Mouse (Mus musculus): Measurements from ENCODE around the gene Acot8. TPM values are rescaled to one million over a fixed set of nuclear protein-coding genes. Genes with fewer than 3 reads are reported as not detected.

The Acot8 gene
- polyA plus RNA-seq (2012; rRNA removed), result 19.0 and 20.4 TPM in 2 replicates

GRCm38 (mm10) chr2:164804533-164805331 is at the start of gene Acot8, which contains the start of gene Zswim3:
TSS of gene Acot8 (minus strand) at chr2:164804882.
TSS of gene Zswim3 (plus strand) at chr2:164805098.

GRCm38 (mm10) chr2:164833314-164833959 is 28.8 kb upstream of the Acot8 start, which contains the start of gene Neurl2:
TSS of gene Neurl2 (minus strand) at chr2:164833456.

GRCm38 (mm10) chr2:164832748-164833301 is 28.1 kb upstream of the Acot8 start, which contains the start of gene Ctsa:
TSS of gene Ctsa (plus strand) at chr2:164832873.

GRCm38 (mm10) chr2:164828437-164828836 is 23.8 kb upstream of the Acot8 start, which contains the start of gene Spata25:
TSS of gene Spata25 (minus strand) at chr2:164828537.

GRCm38 (mm10) chr2:164822636-164823165 is 18.0 kb upstream of the Acot8 start, which contains the start of gene Zswim1:
TSS of gene Zswim1 (plus strand) at chr2:164822686.

GRCm38 (mm10) chr2:164785481-164786387 is 18.9 kb downstream of the Acot8 start, which contains the start of gene Snx21:
TSS of gene Snx21 (plus strand) at chr2:164785823.

DNA sequence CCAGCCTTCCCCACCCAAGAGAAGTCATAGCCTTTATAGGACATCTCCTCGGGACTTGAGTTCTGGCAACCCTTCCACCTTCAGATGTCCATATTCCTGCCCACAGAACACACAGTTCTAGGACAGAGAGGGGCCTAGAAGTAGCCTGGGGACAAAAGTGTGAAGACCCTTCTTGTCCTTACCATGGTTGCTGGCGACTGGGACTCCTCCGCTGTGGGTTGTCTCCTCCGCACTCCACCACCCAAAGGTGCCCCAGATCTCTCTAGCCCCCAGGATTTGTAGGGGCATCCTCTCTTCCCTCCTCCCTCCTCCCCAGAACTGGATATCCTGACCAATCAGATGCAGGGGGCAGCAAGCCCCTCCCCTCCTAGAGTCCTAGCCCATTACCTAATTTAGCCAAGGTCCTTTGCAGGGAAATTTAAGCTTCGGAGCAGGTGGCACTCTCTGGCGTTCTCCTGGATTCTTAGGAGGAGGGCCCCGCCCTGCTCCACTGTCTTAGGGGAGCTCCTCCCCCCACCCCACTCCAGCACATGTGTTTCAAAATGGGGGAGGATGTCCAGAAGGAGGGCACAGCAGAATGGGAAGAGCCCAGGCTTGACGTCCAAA is 25.1 kb downstream of the Acot8 start, which contains the start of gene Tnnc2:
TSS of gene Tnnc2 (minus strand) at position 487 of the 606 bp plus-strand sequence.

DNA sequence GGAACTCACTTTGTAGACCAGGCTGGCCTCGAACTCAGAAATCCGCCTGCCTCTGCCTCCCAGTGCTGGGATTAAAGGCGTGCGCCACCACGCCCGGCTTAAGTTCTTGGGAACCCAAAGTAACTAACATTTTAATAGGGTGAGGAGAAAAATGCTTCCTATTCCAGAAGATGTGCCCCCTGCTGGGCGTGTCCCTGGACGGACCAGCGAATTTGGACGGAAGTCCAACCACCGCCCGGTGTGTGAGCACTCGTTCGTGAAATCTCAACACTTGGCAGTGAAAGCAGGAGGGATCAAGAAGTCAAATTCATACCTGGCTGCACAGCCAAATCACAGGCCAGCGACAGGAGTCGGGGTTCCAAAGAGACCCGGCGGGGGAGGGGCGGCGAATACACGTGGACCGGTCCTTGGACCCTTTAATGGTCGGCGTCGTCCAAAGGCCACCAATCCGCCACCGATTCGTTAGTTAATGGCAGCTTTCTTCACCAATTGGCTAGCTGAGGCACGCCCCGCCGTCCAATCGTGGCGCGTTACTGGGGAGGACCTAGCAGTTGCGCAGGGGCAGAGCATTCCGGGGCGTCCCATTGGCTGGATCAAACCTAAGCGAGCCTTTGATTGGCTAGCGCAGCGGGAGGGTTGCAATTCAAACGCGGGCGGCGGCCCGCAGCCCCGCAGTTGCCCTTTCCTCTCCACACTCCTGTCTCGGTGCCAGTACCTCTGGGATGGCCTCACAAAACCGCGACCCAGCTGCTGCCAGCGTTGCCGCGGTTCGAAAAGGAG is 35.2 kb downstream of the Acot8 start, which contains the start of gene Ube2c:
TSS of gene Ube2c (plus strand) at position 641 of the 780 bp plus-strand sequence.

GRCm38 (mm10) chr2:164745843-164746479 is 58.7 kb downstream of the Acot8 start, which contains the start of the genes Wfdc3 and Dnttip1:
TSS of gene Wfdc3 (minus strand) at chr2:164745931.
TSS of gene Dnttip1 (plus strand) at chr2:164745983.

Other genes with a start within 250 kb of the Acot8 start
- 0.70 and 1.2 TPM in 2 replicates for gene Wfdc2, start 242.5 kb downstream of the Acot8 start, polyA plus RNA-seq (2012; rRNA removed)
- not detected in 2 replicates for gene Spint3, start 231.4 kb downstream of the Acot8 start, polyA plus RNA-seq (2012; rRNA removed)
- 0.07 TPM in 1 of 2 replicates, not detected in the other for gene Wfdc6a, start 219.4 kb downstream of the Acot8 start, polyA plus RNA-seq (2012; rRNA removed)
- not detected in 2 replicates for gene Eppin, start 211.3 kb downstream of the Acot8 start, polyA plus RNA-seq (2012; rRNA removed)
- gene Wfdc6b, start 191.4 kb downstream of the Acot8 start, polyA plus RNA-seq (2012; rRNA removed), result not detected in 2 replicates
- gene Wfdc8, start 191.3 kb downstream of the Acot8 start, polyA plus RNA-seq (2012; rRNA removed), result not detected in 2 replicates
- gene Wfdc16, start 166.1 kb downstream of the Acot8 start, polyA plus RNA-seq (2012; rRNA removed), result not detected in 2 replicates
- gene Wfdc10, start 148.8 kb downstream of the Acot8 start, polyA plus RNA-seq (2012; rRNA removed), result not detected in 2 replicates
- not detected in 2 replicates for gene Wfdc9, start 148.3 kb downstream of the Acot8 start, polyA plus RNA-seq (2012; rRNA removed)
- gene Wfdc11, start 130.8 kb downstream of the Acot8 start, polyA plus RNA-seq (2012; rRNA removed), result not detected in 2 replicates
- not detected in 2 replicates for gene Wfdc13, start 119.8 kb downstream of the Acot8 start, polyA plus RNA-seq (2012; rRNA removed)
- not detected in 2 replicates for gene Spint4, start 106.4 kb downstream of the Acot8 start, polyA plus RNA-seq (2012; rRNA removed)
- gene Spint5, start 89.6 kb downstream of the Acot8 start, polyA plus RNA-seq (2012; rRNA removed), result not detected in 2 replicates
- 1.6 and 1.7 TPM in 2 replicates for gene Wfdc3, start 59.0 kb downstream of the Acot8 start, polyA plus RNA-seq (2012; rRNA removed)
- gene Dnttip1, start 58.9 kb downstream of the Acot8 start, polyA plus RNA-seq (2012; rRNA removed), result 26.6 and 27.2 TPM in 2 replicates
- 386 and 491 TPM in 2 replicates for gene Ube2c, start 35.0 kb downstream of the Acot8 start, polyA plus RNA-seq (2012; rRNA removed)
- 0.45 and 15.8 TPM in 2 replicates for gene Tnnc2, start 24.9 kb downstream of the Acot8 start, polyA plus RNA-seq (2012; rRNA removed)
- 2.3 and 2.4 TPM in 2 replicates for gene Snx21, start 19.1 kb downstream of the Acot8 start, polyA plus RNA-seq (2012; rRNA removed)
- 2.2 and 2.4 TPM in 2 replicates for gene Zswim3, start 216 bp upstream of the Acot8 start, polyA plus RNA-seq (2012; rRNA removed)
- 1.8 and 2.2 TPM in 2 replicates for gene Zswim1, start 17.8 kb upstream of the Acot8 start, polyA plus RNA-seq (2012; rRNA removed)
- 0.05 TPM in 1 of 2 replicates, not detected in the other for gene Spata25, start 23.7 kb upstream of the Acot8 start, polyA plus RNA-seq (2012; rRNA removed)
- 58.4 and 71.2 TPM in 2 replicates for gene Ctsa, start 28.0 kb upstream of the Acot8 start, polyA plus RNA-seq (2012; rRNA removed)
- gene Neurl2, start 28.6 kb upstream of the Acot8 start, polyA plus RNA-seq (2012; rRNA removed), result 0.88 and 0.89 TPM in 2 replicates
- gene Pltp, start 52.8 kb upstream of the Acot8 start, polyA plus RNA-seq (2012; rRNA removed), result 6.8 and 8.1 TPM in 2 replicates
- gene Pcif1, start 74.4 kb upstream of the Acot8 start, polyA plus RNA-seq (2012; rRNA removed), result 17.5 and 19.0 TPM in 2 replicates
- gene Zfp335, start 106.9 kb upstream of the Acot8 start, polyA plus RNA-seq (2012; rRNA removed), result 7.7 and 8.5 TPM in 2 replicates
- 0.85 and 0.92 TPM in 2 replicates for gene Mmp9, start 135.9 kb upstream of the Acot8 start, polyA plus RNA-seq (2012; rRNA removed)
- gene Slc12a5, start 155.9 kb upstream of the Acot8 start, polyA plus RNA-seq (2012; rRNA removed), result 0.36 and 0.44 TPM in 2 replicates
- 12.6 and 13.9 TPM in 2 replicates for gene Ncoa5, start 230.0 kb upstream of the Acot8 start, polyA plus RNA-seq (2012; rRNA removed)